Mouse (Mus musculus) kidney, postnatal 0 days (tissue): ENCODE measurements around the gene Sdr39u1. TPM values are rescaled to one million over a fixed set of nuclear protein-coding genes. Genes with fewer than 3 reads are reported as not detected.
A peak's percentile ranks its signal among the peaks of the same experiment; 100 is the strongest.

ENCODE experiments used
- ATAC-seq: fragments of 200-750 bp; cut with Nextera tagmentation; replicated peaks from 2 replicates; pipeline ENCODE4 v1.8.0; 2017; ENCODE audit warnings: low read depth, moderate number of reproducible peaks, moderate TSS enrichment, moderate library complexity; ENCODE audit not compliant: low FRiP score
- DNase-seq: peaks from one replicate; pipeline ENCODE4 v3.0.0-alpha.2; 2016; ENCODE audit warnings: low spot score
- H3K27ac ChIP-seq: fragments of 300-500 bp; sonication (generic); 2 replicates; pipeline ENCODE4 v1.5.1; 2014; ENCODE audit warnings: mild to moderate bottlenecking
- H3K27me3 ChIP-seq: fragments of 300-500 bp; sonication (generic); 2 replicates; pipeline ENCODE4 v1.6.1; 2014; ENCODE audit warnings: low read length, mixed read lengths; ENCODE audit not compliant: insufficient read depth
- H3K36me3 ChIP-seq: fragments of 300-500 bp; sonication (generic); 2 replicates; pipeline ENCODE4 v1.6.1; 2014; ENCODE audit warnings: low read length, mixed read lengths; ENCODE audit not compliant: insufficient read depth
- H3K4me1 ChIP-seq: fragments of 300-500 bp; sonication (generic); replicated peaks from 2 replicates; pipeline ENCODE4 v1.6.1; 2014; ENCODE audit warnings: antibody characterized with exemption, low read length, mixed read lengths; ENCODE audit not compliant: insufficient read depth
- H3K4me2 ChIP-seq: fragments of 300-500 bp; sonication (generic); 2 replicates; pipeline ENCODE4 v1.6.1; 2014; ENCODE audit warnings: mild to moderate bottlenecking, low read length, moderate library complexity, mixed read lengths
- H3K4me3 ChIP-seq: fragments of 300-500 bp; sonication (generic); replicated peaks from 2 replicates; pipeline ENCODE4 v1.5.1; 2014; ENCODE audit warnings: low read depth, low read length
- H3K9ac ChIP-seq: fragments of 300-500 bp; sonication (generic); 2 replicates; pipeline ENCODE4 v1.6.1; 2014; ENCODE audit warnings: low read depth, low read length
- H3K9me3 ChIP-seq: fragments of 300-500 bp; sonication (generic); replicated peaks from 2 replicates; pipeline ENCODE4 v1.6.1; 2016; ENCODE audit warnings: low read length, inconsistent platforms, mixed read lengths
- CTCF ChIP-seq: IDR thresholded peaks from 2 replicates; pipeline ENCODE4 v1.5.1; 2016; ENCODE audit warnings: antibody characterized with exemption, low read depth, mild to moderate bottlenecking, moderate library complexity
- WGBS: fragments of 180-500 bp; shearing (Covaris S2); extraction: QIAGEN DNeasy Blood & Tissue Kit; methylation state at CpG from one replicate; pipeline ENCODE4 v1.1.7; 2014; 5-methylcytosine and 5-hydroxymethylcytosine counted together
- polyA plus RNA-seq: library from polyadenylated mRNA; unstranded; fragments of >200 nt; fragmentation: Nextera tagmentation; extraction: Ambion mirVana; gene quantifications from 2 replicates; pipeline ENCODE4 v1.2.1, GENCODE M21; 2015

The Sdr39u1 gene
- polyA plus RNA-seq, 1 experiment from 2014 or later: 85.3 TPM

DNA sequence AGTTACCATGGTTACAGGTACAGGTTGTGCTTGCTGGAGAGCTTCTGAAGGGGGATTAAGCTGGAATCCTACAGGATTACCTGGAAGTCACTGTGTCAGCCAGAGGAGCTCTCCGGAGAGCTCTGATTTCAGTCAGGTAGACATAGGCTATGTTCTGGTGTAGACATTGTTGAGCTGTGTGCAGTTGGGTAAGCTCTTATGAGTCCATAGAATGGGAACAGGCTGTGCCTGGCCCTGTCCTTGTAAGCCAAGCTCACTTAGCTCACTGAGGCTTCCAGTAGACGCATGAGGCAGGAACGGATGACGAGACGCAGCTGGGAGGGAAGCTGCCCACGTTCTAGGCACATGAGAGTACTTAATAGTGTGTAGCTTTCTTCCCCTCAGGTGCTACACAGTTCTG, 37.9 kb downstream of the Sdr39u1 start:
- no peak overlapping the region for H3K27ac ChIP-seq
- no peaks in the 10 kb centered on the region for H3K27me3 ChIP-seq
- 49% methylated on average over 6 of the region's 6 CpGs for WGBS
- DNase-seq (no peak), ATAC-seq (no peak)
- no peak for TF ChIP-seq CTCF
- no peak overlapping the region for H3K4me2 ChIP-seq
- H3K4me3 ChIP-seq: no peak overlapping the region
- peaks cover 9% of the 10 kb centered on the region; the same call in 1 of the 2 replicates for H3K4me1 ChIP-seq
- H3K36me3 ChIP-seq: peaks cover 31% of the 10 kb centered on the region
- 0 out of 2 replicates have a peak overlapping the region, but pooled peaks have one; percentile 5 for H3K9ac ChIP-seq
- H3K9me3 ChIP-seq: no peaks in the 10 kb centered on the region

DNA sequence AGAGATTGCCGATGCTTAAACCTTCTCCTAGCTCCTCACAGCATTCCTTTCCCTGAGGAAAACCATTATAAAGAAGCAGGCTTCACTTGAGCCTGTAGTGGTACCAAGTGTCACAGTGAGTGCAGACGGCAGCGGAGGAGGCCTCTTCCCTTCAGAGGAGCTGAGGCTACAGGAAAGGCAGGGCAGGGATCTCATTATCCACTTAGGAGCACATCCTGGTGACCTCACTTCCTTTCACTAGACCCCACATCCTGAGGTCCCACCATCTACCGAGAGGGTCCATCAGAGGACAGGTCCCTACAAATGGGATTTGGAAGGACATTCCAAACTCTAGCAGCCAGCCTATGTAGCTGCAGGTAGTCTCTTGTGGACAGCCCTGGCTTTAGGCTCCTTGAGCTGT, 42.5 kb downstream of the Sdr39u1 start:
- DNase-seq: no peak
- Histone ChIP-seq H3K36me3 (0 out of 2 replicates have a peak, but pooled peaks cover 2% of the 10 kb centered on the region), H3K9me3 (no peaks in the 10 kb centered on the region), H3K4me2 (peak overlapping the region; percentile 34), H3K27ac (no peak overlapping the region), H3K9ac (no peak overlapping the region), H3K4me3 (no peak overlapping the region), H3K4me1 (peaks cover 32% of the 10 kb centered on the region), H3K27me3 (no peaks in the 10 kb centered on the region)
- TF ChIP-seq CTCF: no peak
- 38% methylated on average over 4 of the region's 4 CpGs for WGBS
- no peak for ATAC-seq

DNA sequence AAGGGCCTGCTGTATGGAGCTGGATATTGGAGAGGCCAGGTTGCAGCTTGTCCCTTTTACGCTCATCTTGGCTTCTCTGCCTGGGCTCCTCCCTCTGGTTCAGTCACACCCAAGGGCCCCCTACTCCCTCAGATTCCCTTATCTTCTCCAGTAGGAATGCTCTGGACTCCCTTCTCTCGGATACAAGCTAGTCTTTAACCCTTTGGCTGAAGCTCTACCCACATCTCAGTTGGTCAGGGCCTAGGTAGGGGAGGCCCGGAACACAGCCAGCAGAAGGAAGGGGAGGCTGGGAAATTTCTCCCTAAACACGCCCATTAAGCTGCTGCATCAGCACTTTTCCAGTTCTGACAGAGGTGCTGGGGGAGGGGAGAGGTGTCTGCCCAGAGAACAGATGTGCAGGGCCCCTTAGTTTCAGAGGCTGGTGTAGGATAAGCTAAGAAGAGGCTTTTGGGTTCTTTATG, 45.0 kb downstream of the Sdr39u1 start:
- Histone ChIP-seq H3K4me3 (peak overlapping the region; percentile 69), H3K4me2 (peak overlapping the region; percentile 84), H3K4me1 (peaks cover 32% of the 10 kb centered on the region), H3K9ac (peak overlapping the region; percentile 68), H3K36me3 (no peaks in the 10 kb centered on the region), H3K27me3 (no peaks in the 10 kb centered on the region), H3K9me3 (no peaks in the 10 kb centered on the region), H3K27ac (peak overlapping the region; percentile 89)
- TF ChIP-seq CTCF: no peak
- ATAC-seq (peak; percentile 34), DNase-seq (peak; percentile 80)
- WGBS: 0% methylated on average over 4 of the region's 4 CpGs

DNA sequence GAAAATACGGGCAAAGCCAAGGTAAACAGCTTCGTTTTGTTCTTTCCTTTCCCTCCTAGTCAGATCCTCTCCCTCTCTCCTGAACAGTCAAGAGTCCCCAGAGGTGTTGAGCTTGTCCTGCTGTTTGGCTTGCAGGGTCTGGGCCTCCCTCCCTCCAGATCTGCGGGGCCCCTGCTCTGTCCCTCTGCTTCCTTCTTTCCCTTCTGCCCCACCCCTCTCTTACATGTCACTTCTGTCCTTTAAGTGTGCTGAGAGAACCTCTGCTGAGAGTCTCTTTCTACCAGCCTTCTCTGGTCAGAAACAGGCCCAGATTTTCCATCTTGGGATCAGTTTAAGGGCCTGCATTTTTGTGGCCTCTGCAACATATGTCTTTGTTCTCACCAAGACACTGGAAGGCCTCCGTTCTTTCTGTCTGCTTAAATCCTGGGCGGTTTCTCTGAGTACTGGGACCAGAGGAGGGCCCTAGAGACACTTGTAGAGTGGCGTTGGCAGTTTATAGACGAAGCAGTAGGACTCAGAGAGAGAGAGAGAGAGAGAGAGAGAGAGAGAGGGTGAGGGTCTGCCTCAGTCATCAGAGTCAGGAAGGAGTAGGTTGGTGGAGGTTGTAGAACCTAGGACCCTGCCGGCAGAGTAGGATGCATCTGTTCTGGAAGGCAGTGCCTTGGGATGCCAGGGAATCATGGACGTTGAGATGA, 45.5 kb downstream of the Sdr39u1 start:
- no peak for TF ChIP-seq CTCF
- Histone ChIP-seq H3K9me3 (no peaks in the 10 kb centered on the region), H3K9ac (peak overlapping the region; percentile 68), H3K4me3 (peak overlapping the region; percentile 69), H3K27ac (peak overlapping the region; percentile 89), H3K27me3 (no peaks in the 10 kb centered on the region), H3K4me1 (peaks cover 32% of the 10 kb centered on the region), H3K36me3 (no peaks in the 10 kb centered on the region), H3K4me2 (peak overlapping the region; percentile 84)
- ATAC-seq (no peak; the same call in 1 of the 2 replicates), DNase-seq (peak; percentile 64)
- WGBS: under 1% methylated on average over 9 of the region's 9 CpGs

DNA sequence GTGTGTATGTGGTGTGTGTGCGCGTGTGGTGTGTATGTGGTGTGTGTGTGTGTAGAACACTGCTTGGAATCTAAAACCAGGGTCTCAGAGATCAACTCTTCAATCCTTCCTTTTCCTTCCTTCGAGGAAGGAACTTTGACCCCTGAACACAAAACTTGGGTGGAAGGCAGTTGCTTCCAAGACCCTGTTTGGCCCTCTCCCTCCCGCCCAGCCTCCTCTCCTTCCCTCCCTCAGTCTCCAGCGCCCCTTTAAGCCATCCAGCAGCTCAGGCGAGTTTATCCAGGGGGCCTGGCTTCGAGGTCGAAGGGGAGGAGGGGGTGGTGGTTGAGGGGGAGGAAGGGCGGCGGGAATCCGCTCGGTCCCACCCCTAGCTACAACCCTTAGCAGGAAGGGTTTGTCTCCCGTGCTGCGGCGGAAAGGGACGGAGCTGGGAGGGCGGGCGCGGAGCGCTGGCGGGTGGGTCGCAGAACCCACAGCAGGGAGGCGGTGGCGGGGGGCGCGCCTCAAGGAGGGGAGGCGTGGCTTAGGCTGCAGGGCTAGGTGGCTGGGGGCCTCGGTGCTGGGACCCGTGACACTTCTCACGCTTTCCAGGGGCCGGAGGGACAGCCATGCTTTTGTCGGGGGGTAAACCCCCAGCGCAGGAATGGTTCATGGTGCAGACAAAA, 46.3 kb downstream of the Sdr39u1 start, which contains the start of gene Nynrin:
Nynrin (plus strand) TSS at position 390 of the 665 bp plus-strand sequence.
- H3K4me3 ChIP-seq: peak within 1 kb of the TSS; percentile 69
- H3K9me3 ChIP-seq: no peaks in the 10 kb centered on the region
- ATAC-seq: peak; percentile 79
- H3K27ac ChIP-seq: peak within 1 kb of the TSS; percentile 89
- H3K9ac ChIP-seq: peak within 1 kb of the TSS; percentile 68
- peak; percentile 93 for DNase-seq
- peaks cover 32% of the 10 kb centered on the region for H3K4me1 ChIP-seq
- H3K4me2 ChIP-seq: peak within 1 kb of the TSS; percentile 84
- H3K36me3 ChIP-seq: no peaks in the 10 kb centered on the region
- H3K27me3 ChIP-seq: no peaks in the 10 kb centered on the region
- no peak for TF ChIP-seq CTCF
- 1% methylated on average over 32 of the region's 33 CpGs for WGBS
